Mouse (Mus musculus) mouse embryonic stem cell (cell line): ENCODE data around the gene D430041D05Rik.
"Not testable (repeated sequence)": the region's sequence is repeated elsewhere in the genome, so short reads cannot be mapped to it uniquely, and the experiment has no call there.

ENCODE experiments used
- in situ Hi-C, 2 experiments: fragments of 300-500 bp; cut with MboI; formaldehyde crosslinking; loops; 1 replicate in 1 of 2; 3 replicates in 1 of 2; pipeline ENCODE4 v1.14.3; 2019 to 2020; ENCODE audit warnings: low sequenced_read_pairs in 2 of 2, low pct_unique_long_range_greater_than_20kb in 1 of 2, mixed read lengths in 1 of 2; ENCODE audit not compliant: unreplicated experiment in 1 of 2

The D430041D05Rik gene

GRCm38 (mm10) chr2:104120312-104120711 is 290.5 kb downstream of the D430041D05Rik start:
- in situ Hi-C loops = loop anchor here in 1 of 2 experiments (10.0 kb wide), 1 partner anchor 86 kb away; no protein-coding TSS in a partner anchor

DNA sequence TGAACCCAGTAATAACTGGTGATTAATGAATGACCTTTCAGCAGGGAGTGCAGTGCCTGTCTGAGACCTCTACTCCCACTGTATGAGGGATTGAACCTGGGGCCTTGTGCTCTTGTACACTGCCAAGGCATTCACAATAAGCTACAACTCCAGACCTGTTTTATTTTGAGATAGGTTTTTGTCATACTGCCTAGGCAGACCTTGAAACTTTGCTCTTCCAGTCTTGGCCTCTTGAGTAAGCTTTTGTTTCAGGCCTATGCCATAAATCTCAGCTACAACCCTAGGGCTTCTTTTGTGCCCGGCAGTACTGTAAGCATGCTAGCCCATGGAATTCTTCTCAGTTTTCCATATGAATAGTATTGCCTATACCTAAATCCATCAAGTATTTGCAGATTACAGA is 291.7 kb downstream of the D430041D05Rik start:
- in situ Hi-C loops = no loop called here

DNA sequence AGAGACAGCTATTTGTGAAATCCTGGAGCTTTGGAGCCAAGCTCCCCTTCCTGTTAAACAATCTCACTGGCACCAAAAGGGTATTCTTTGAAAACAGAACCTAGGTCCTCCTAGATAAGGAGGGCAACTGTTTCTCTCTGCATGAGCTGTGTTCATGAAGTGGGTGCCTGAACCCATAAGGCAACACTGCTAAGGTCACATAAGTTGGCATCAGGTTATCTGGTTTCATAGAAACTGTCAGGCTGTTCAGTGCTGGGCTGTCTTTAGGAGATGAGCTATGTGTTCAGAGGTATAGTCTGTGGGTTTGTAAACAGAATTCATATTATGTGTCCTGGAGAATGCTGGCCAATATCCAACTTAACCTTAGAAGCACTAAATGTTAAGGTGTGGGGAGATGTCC is 293.6 kb downstream of the D430041D05Rik start:
- in situ Hi-C loops = not testable (repeated sequence)

- in situ Hi-C loops = no loop called here
These were observed 295.9 kb downstream of the D430041D05Rik start for GRCm38 (mm10) chr2:104114898-104115297.

GRCm38 (mm10) chr2:104113563-104113962 is 297.2 kb downstream of the D430041D05Rik start:
- in situ Hi-C loops = not testable (repeated sequence)

DNA sequence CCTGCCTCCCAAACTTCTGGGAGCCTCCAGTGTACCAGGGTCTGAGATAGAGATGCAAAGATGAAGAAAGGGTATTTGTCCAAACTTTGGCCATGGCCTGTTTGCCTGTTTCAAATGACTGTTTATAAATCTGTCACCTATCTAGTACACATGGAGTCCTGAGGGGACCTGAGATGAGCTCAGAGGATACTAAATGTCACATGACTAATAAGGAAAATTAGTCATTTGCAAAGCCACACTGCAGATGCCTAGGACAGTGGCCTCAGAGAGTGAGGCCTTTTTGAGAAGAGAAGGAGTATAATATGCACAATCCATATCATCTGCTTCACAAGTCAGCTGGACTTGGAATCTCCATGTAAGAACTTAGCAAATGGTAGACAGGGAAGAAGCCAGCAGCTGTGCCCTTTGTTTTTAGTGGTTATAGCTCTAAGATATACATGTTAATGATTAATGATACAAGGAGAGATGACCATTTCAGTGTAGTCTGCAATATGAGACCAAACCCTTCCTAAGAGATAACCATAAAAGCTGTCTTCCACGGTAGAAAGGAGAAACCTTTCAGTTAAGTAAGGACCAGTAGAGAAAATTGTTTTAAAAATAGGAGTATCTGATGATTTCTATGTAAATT is 299.5 kb downstream of the D430041D05Rik start:
- in situ Hi-C loops = not testable (repeated sequence)

DNA sequence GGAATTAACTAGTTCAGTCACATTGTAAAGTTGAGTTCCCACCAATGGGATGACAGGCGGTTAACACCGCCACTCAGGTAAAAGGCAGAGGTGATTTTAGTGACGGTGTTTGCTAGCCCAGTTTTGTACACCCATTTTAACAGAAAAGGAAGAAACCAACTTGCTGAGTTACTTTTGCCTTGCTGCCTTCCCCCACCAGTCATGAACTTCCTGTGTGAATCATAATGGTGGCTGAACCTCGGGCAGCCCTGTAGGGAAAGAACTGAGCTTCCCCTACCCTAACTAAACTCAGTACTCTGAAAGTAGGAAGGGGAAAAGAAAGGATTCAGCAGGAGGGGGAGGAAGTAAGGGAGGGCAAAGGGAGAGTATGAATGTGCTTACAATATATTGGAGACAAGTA is 300.8 kb downstream of the D430041D05Rik start:
- in situ Hi-C loops = no loop called here

DNA sequence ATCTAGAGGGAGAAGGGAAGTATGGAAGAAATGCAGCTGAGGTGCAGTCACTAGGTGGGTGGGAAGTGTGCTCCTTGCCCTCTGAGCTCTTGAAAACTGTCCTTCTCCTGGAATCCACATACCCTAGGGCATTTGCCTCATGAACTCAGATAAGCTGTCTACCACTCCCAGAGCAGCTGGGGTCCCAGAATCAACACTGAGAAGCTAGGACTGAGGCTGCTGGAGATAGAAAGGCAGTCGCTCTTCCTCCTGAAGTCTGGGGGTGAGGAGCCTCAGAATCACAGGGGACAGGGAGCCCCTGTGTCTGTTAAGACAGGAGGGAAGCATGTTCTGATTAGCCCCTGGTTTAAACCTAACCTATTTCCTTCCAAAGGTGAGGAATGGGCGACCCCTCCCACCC is 301.3 kb downstream of the D430041D05Rik start:
- in situ Hi-C loops = no loop called here

- in situ Hi-C loops = not testable (repeated sequence)
These were observed 301.8 kb downstream of the D430041D05Rik start for GRCm38 (mm10) chr2:104109021-104109420.

- in situ Hi-C loops = no loop called here
These were observed 306.0 kb downstream of the D430041D05Rik start for GRCm38 (mm10) chr2:104104800-104105199.

- in situ Hi-C loops = no loop called here
These were observed 310.9 kb downstream of the D430041D05Rik start for GRCm38 (mm10) chr2:104099946-104100345.

- in situ Hi-C loops = no loop called here
These were observed 311.6 kb downstream of the D430041D05Rik start for GRCm38 (mm10) chr2:104099231-104099585.

GRCm38 (mm10) chr2:104098529-104099230 is 312.1 kb downstream of the D430041D05Rik start:
- in situ Hi-C loops = no loop called here

DNA sequence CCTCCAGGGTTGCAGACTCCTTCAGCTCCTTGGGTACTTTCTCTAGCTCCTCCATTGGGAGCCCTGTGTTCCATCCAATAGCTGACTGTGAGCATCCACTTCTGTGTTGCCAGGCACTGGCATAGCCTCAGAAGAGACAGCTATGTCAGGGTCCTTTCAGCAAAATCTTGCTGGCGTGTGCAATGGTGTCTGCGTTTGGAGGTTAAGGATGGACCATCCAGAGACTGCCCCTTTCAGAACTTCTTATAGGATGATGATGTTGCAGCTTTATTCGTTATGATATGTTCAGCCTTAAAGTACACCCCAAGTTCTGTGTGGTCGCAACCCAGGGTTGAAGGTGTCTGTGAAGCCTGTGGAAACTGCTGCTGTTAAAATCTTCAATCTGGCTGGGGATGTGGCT is 313.4 kb downstream of the D430041D05Rik start:
- in situ Hi-C loops = not testable (repeated sequence)

DNA sequence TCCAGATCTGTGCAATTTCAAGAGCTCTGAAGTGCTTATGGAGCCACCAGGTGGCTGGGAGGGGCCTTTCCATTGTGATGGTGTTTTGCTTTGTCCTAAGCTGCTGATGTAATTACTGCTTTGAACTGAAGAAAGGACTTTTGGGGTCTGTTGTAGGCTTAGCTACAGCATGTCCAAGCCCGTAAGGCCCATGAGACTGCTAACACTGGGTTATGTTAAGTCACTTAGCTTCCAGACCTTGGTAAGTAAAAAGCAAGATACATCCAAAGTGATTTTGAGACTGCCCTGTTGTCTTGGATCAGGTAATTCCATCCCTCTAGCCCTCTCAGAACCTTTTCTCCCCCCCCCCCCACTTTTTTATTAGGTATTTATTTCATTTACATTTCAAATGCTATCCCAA is 314.0 kb downstream of the D430041D05Rik start:
- in situ Hi-C loops = not testable (repeated sequence)

GRCm38 (mm10) chr2:104096256-104096655 is 314.6 kb downstream of the D430041D05Rik start:
- in situ Hi-C loops = no loop called here

GRCm38 (mm10) chr2:104095741-104096213 is 315.0 kb downstream of the D430041D05Rik start, which contains the start of gene Cd59a:
Gene Cd59a, plus strand, starts transcription at chr2:104095801.
- in situ Hi-C loops = no loop called here

DNA sequence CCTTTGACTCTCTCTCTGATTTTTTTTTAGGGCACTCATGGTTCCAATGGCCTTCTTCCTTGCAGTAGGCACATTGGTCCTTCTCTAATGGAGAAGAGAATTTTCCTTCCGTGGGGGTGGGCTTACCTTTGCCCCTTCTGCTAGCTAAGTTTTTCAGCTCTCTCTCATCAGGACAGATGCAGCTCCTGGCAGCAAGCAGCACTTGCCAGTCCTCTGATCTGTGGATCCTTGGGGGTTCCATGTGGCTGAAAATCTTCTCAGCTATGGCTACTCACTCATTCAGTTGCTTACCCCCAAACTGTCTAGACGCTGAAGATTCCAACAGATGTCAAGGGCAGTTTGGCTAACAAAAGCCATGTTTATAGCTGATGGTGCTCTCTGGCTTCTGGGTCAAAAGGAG is 317.5 kb downstream of the D430041D05Rik start:
- in situ Hi-C loops = no loop called here
